Mouse (Mus musculus): Measurements from ENCODE around the gene Tgfb1i1.

The Tgfb1i1 gene

DNA sequence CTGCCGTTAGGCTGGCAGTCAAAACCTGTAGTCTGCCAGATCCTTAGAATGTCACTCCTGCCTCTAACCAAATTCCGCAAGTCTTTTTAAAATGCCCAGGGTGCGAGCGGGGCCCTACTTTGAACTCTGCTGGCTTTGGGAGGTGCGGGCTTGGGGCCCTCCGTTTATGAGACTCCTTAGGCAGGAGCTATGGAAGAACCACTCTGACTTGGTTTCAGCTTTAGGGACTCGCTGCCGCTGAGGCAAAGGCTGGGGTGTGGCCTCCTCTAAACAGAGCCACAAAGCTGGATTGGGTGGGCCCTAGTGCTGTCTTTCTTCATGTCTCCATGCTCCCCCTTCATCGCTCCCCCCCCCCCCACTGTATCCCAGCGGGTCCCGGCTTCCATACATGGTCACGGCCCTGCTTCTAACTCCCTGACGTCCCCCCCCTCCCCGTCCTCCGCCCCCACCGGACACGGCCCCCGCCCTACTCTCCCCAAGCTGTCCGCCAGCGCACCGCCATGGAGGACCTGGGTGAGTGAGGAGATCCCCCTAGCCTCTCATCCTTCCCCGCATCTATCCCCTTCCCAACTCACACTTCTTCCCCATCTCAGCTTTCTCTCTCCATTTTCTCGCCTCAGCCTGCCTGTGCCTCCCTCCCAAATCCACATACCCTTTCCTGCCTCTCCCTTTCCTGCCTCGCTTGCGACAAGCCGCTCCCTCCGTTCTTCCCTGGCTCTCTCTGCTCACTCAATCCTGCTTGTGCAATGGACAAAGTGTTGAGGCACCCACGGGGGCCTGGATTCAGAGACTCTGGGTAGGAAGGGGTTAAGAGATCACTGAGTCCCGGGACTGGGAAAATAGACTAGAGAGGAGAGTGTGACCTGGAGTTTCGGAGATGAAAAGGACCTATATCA lies at the start of gene Tgfb1i1:
Tgfb1i1 (plus strand) TSS at position 317 of the 896 bp plus-strand sequence.
- DNase-seq (ENCODE audit: low spot score) = peak; percentile 49

DNA sequence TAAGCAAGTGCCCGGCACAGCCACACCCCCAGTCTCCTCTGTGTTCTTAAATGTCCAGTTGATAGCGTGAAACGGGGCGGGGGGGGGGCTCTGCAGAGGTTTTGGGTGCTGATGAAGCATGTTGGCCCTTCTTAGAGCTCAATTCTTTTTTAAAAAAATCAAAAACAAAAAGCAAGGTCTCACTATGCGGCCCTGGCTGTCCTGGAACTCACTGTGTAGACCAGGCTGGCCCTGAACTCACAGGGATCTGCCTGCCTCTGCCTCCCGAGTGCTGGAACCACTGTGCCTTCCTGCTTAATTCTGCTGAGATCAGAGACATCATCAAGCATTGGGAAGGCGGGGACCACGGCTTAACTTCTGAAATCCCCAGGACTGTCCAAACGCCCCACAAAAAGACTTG lies 45.0 kb upstream of the Tgfb1i1 start:
- DNase-seq (ENCODE audit: low spot score) = no peak

DNA sequence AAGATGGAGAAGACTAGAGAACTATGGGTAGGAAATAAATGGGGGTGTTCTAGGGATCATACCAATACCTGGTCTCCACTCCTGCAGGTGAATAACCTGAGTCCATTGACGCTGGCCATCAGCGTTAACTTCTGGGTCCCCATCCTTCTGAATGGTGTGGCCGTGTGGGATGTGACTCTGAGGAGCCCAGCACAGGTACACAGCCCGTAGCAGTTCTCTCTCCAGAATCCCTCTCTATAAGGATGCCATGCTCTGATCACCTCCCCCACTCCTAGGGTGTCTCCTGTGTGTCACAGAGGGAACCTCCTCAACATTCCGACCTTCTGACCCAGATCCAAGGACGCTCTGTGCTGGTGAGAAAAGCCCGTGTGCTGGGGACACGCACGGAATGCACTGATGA lies 43.5 kb upstream of the Tgfb1i1 start:
- DNase-seq (ENCODE audit: low spot score) = no peak

DNA sequence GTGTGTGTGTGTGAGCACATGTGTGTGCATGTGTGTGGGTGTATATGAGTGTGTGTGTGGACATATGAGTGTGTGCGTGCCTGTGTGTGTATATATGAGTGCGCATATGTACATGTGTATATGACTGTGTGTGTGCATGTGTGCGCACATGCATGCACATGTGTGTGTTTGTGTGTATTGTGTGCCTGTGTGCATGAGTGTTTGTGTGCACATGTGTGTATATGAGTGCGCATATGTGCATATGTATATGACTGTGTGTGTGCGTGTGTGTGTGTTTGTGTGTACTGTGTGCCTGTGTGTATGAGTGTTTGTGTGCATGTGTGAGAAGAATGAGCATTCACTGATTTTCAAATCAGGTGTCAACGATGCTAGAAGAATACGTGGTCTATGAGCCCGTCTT lies 42.4 kb upstream of the Tgfb1i1 start:
- DNase-seq (ENCODE audit: low spot score) = no peak

DNA sequence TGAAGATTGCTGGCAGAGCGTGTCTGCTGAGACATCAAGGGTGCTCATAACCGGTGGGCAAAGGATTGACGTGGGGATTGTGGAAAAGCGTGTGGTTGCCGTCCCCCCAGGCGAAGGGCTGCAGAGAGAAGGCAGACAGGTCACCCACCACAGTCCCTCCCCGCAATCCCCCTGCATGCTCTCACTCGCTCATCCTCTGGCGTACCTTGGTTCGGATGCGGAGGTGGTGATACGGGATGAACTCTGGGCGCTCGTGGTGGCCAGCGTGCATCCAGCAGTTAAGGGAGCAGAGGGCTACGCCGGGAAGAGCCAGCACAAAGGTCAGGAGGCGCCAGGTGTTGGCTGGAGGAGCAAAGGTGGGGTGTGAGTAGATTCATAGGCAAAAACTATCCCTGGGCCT lies 40.9 kb upstream of the Tgfb1i1 start:
- DNase-seq (ENCODE audit: low spot score) = no peak

DNA sequence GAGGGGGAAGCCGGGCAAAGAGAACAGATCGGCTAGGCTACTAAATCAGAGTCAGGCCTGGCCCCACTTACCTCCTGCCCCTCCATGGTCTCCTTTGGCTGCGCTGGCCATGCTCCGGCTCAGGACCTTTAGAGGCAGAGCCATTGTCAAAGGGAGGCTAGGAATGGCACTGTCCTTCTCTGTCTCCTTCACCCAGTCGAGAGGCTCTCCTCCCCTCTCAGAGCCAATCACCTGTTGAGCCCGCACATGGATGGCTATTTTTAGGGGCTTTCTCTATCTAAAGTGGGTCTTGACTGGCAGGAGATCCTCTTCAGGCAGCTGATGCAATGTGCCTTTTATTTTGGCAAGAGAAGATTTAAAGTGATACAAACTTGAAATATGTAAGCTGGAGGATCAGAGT lies 40.5 kb upstream of the Tgfb1i1 start, which contains the start of gene Cox6a2:
Cox6a2 (minus strand) TSS at position 236 of the 400 bp plus-strand sequence.
- DNase-seq (ENCODE audit: low spot score) = no peak

DNA sequence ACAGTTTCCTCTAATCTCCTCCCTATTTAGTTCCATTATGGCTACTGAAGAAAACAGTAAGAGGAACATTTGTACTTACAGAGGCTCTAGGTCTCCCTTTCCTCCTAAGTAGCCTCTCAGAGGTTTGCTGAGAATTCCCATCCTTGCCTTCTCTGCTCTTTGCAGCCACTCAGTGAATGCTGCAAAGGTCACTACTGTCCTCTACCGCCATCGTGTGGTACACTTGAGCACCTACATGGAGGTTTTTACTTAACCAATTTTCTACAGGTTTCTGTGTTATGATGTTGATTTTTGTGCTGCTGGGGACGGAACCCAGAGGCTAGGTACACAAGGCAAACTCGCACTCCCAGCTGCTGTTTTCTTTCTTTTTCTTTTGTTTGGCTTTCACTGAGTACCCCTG lies 38.4 kb upstream of the Tgfb1i1 start:
- peak; percentile 52 for DNase-seq (ENCODE audit: low spot score)

DNA sequence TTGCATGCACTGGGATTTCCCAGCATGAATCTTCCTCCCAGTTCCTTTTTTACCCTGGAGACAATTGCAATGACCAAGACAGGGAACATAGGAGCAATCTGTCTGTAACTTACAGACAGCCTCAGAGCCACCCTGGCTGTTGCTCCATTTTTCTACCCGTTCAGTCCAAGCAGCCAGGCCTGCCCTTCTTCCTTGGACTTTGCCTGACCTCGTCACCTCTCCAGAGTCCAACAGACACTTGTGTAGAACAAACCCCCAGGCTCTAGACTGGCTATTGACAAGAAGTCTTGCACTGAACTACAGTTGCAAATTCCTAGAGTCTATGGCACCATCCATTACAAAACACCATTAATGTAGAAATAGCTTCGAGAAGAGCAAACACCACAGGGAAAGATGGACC lies 36.8 kb upstream of the Tgfb1i1 start:
- no peak for DNase-seq (ENCODE audit: low spot score)

DNA sequence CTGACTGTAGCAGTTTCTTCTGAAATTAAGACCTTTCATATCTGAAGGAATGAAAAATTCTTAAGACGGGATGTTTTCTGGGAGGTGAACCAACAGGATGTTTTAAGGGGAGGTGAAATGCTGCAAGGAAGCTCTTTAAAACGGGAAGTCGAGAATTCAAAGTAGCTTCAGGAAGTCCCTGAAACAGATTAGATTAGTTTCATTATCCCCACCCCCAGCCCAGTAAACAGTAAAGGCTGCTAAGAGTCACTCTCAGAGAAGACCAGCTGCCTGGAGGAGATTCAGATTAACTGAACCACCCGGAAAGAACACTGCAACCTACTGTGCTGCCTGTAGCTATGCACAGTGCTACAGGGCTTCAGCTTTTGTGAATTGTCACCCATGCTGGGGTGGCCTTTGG lies 26.7 kb upstream of the Tgfb1i1 start:
- DNase-seq (ENCODE audit: low spot score) = no peak

DNA sequence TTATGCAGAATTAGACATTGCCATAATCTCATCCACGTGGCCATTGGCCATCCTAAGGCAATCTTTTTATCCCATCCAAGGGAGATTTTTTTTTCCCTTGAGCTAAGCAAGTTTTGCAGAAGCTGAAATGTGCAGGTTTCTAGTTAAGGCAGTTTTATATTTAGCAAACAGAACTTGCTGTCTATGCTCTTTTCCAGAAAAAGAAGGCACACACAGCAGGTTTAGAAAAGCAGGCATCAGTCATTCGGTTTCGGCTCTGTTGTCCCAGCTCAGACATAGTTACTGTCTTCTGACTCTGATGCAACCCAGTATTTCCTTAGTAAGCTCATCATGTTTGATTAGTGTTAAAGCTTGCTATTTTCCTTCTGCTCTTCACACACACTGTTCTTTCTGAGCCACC lies 25.7 kb upstream of the Tgfb1i1 start:
- DNase-seq (ENCODE audit: low spot score) = no peak

DNA sequence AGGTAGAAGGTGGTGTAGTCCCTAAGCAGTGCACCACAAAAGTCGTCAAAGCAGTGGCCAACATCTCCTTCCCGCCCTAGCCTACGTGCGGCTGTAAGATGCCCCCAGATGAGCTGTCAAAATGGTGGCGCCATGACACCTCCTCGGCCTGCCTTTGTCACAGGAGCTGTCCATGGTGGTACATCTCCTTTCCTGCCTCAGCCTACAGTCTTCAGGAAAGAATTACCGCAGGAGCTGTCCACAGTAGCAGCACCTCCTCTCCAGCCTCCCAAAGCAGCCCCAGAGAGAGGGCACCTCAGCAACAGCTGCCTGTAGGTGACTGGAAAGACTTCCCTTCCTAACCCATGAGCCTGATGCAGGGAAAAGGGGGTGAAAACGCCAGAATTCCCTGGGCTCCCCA lies 14.9 kb upstream of the Tgfb1i1 start:
- no peak for DNase-seq (ENCODE audit: low spot score)

DNA sequence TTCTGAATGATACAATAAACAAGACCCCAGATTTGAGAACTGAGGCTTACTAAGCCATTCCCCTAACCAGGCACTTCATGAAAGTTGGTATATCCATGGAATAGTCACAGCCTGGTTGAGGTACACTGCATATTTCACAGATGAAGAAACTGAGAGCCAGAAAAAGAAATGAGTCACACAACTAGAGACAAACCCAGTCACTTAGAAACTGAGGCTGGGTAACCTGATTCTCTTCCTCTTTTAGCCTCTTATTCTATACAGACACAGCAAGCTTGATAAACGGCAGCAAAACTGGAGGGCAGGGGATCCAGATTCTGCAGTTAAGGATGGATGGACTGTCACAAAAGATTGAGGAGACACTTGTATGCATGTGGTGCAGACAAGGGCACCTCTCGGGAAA lies 11.8 kb upstream of the Tgfb1i1 start:
- no peak for DNase-seq (ENCODE audit: low spot score)

DNA sequence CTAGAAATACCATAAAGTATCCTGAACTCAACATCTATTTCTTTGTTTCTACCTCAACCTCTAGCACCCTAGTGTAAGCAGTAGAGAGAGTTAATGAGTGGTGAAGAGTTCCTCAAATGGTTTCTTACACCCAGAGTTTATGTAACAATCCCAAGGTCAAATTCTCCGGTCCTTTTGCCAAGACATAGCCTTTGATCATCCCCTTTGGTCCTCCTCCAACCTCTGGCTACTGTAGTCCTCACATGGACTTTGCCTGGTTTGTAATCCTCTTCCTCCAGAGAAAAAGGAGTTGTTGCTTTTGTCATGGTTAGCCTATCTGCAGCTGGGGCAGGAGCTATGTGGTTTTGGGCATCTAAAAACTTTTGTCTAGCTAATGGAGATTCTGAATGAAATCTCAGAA lies 11.1 kb upstream of the Tgfb1i1 start:
- no peak for DNase-seq (ENCODE audit: low spot score)

DNA sequence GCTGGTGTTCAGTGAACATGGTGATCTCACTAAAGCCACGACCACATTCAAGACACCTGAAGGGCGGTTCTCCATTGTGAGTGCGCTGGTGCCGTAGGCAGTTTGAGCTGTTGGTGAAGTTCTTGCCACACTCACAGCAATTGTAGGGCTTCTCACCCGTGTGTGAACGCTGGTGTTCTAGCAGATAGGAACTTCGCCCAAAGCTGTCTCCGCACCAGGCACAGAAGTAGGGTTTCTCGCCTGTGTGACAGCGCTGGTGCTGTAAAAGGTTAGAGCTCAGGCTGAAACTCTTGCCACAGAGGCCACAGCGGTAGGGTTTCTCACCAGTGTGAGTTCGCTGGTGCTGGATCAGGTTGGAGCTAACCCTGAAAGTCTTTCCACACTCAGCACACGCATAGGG lies 10.2 kb upstream of the Tgfb1i1 start:
- DNase-seq (ENCODE audit: low spot score) = no peak

DNA sequence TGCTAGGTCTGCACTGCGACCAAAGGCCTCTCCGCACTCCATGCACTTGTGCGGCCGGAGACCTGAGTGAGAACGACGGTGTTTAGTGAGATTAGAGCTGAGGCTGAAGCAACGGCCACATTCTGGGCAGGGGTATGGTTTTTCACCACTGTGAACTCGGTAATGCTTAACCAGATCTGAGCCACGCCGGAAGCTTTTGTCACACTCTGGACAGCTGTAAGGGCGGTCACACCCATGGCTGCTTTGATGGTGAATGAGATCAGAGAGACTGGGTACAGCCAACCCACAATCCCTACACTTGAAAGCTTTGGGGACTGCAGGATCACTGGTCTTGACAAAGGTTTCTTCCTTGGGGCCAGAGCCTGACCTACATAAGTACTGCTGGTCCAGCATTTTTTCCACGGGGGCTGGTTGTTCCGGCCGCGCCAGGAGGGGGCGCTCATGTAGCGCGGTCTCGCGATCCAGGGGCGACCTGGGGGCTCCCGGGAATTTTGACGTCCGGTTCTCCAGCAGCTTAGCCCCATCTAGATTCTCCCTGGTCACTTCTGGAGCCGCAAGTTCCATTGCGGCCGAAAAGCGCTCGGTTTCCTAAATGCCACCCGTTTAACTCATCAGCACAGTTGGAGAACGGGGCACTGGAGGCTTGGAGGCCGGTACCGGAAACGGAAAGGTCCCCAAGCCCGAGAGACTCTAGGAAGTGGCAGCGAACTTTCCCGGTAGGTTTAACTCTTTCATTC lies 9.6 kb upstream of the Tgfb1i1 start, which contains the start of gene Armc5:
Armc5 (plus strand) TSS at position 487 of the 737 bp plus-strand sequence.
- DNase-seq (ENCODE audit: low spot score) = peak; percentile 84

DNA sequence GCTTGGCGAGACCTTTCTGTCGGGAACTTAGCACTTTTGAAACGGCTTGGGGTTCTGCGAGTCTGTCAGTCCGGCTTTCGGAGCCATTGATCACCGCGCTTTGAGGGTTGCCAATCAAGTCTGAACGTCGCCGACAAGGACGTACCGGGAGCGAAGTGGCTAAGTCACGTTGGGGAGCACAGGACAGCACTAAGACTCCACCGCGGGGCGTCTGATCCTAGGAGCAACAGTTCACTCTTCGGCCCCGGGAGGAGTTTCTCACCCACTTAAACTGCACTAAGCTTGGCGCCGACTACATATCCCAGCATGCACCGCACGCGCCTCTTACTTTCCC lies 9.1 kb upstream of the Tgfb1i1 start:
- DNase-seq (ENCODE audit: low spot score) = no peak

DNA sequence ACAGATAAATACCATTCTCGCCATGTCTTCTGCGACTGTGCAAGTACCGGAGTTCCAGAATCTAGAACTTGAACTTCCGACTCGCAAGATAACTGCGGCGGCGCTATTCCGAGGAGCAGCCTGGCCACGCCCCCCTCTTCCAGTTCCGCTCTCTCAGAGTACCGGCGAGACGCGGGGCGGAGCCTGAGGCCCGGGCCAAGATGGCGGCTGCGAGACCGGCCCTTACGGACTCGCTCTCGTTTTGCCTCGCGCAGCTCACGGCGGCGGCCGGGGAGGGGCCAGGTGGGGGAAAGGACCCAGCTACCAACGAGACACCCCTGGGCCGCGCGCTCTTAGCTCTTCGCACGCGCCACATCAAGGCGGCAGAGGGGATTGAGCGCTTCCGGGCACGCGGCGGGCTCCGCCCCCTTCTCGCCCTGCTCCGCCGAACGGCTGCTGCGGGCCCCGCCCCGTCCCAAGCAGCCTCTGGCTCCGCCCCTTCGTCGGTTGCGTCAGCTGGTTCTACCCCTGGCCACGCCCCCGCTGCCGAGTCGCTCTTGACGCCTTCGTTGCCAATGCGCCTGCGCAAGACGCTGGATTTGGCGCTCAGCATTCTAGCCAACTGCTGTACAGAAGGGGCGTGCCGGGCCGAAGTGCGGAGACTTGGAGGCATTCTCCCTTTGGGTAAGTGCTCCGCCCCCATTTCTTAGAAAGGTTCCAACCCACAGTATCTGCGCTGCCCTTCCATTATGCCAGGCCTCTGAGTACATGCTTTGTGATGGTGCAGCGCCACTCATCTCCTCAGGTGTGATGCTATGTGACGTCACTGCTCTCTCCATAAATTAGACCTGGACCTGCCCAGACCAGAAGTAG lies 8.5 kb upstream of the Tgfb1i1 start, which contains the start of gene 9130023H24Rik:
9130023H24Rik (minus strand) TSS at position 105 of the 852 bp plus-strand sequence.
- peak; percentile 100 for DNase-seq (ENCODE audit: low spot score)

DNA sequence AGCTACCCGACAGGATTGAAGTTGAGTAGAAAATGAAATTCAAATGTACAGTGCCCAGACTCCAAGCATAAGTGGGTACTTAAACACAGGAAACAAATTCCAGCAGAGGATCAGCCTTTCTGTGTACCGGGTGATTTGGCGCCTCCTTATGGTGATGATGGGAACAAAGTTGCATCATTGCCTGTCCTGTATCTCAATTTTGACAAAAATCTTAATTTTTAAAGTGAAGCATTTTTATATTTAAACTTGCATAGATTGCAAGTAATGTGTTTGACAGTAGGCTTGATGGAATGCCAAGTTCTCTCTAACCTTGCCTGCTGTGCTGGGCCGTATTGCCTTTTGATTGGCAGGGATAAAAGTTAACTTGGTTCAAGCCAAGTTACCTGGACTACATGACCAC lies 7.6 kb upstream of the Tgfb1i1 start:
- no peak for DNase-seq (ENCODE audit: low spot score)

DNA sequence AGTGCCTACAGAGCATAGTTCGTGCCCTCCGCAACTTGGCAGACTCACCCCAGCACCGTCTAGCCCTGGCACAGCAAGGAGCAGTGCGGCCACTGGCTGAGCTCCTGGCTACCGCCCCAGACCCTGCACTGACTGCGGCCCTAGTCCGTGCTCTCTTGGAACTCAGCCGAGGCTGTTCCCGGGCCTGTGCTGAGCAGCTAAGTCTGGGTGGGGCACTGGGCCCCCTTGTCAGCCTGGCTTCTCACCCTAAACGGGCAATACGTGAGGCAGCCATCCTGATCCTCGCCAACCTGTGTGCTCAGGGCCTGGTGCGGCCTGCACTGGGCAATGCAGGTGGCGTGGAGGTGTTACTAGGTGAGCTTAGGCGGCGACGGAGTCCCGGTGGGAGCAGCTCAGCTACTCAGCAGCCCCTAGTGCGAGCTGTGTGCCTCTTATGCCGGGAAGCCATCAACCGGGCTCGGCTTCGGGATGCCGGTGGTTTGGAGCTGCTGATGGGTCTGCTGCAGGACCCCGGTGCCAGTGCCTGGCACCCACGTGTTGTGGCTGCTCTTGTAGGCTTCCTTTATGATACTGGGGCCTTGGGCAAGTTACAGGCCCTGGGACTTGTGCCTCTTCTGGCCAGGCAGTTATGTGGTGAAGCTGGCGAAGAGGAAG lies 6.4 kb upstream of the Tgfb1i1 start:
- DNase-seq (ENCODE audit: low spot score) = no peak

DNA sequence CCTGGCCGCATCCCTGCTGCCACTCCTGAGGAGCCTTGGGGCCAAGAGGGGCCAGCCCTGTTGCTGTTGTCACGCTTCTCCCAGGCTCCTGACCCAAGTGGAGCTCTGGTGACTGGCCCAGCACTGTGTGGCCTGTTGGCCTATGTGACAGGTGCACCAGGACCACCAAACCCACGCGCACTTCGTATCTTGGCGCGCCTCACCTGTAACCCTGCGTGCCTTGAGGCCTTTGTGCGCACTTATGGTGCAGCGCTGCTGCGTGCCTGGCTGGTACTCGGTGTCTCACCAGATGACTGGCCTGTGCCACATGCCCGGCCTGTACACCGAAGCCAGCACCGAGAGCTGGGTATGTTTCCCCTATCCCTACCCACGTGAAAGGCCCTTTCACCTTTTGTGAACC lies 4.3 kb upstream of the Tgfb1i1 start:
- no peak for DNase-seq (ENCODE audit: low spot score)

DNA sequence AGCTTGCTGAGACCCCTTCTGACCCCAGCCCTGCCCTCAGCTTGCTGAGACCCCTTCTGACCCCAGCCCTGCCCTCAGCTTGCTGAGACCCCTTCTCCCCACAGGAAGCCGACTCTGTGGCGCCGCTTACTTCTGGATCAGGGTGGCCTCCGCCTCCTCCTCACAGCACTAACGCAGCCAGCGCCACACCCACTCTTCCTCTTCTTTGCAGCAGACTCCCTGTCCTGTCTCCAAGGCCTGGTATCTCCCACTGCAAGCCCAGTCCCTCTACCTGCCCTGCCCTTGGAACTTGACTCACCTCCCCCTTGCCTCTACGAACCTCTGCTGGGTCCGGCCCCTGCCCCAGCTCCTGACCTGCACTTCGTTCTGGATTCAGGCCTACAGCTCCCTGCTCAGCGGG lies 2.7 kb upstream of the Tgfb1i1 start:
- no peak for DNase-seq (ENCODE audit: low spot score)
